Mouse (Mus musculus) Patski (cell line): Measurements from ENCODE around the gene Aldoart1. TPM values are rescaled to one million over a fixed set of nuclear protein-coding genes. Genes with fewer than 3 reads are reported as not detected.

Source experiments
- ATAC-seq: fragments of 100-300 bp; one replicate; pipeline ENCODE4 v1.8.0; 2021
- CTCF ChIA-PET: fragments of 350-600 bp; sonication (Branson Sonifier 250); formaldehyde crosslinking; loops from one replicate; lab custom pipeline; 2022; ENCODE audit warnings: inconsistent platforms; lab: Charles Lee
- POLR2A ChIA-PET: fragments of 350-600 bp; sonication (Branson Sonifier 250); formaldehyde crosslinking; loops from one replicate; lab custom pipeline; 2022; ENCODE audit warnings: antibody characterized with exemption, inconsistent platforms; lab: Charles Lee
- DNase-seq: peaks from one replicate; pipeline ENCODE4 v3.0.0-alpha.2; 2011; ENCODE audit warnings: low read depth, low spot score
- H3K27me3 ChIP-seq: fragments of 371-371 bp; one replicate; pipeline ENCODE4 v1.5.1; 2021
- CTCF ChIP-seq: fragments of 100-300 bp; IDR thresholded peaks from one replicate; pipeline ENCODE4 v1.5.1; 2021
- in situ Hi-C: fragments of 300-500 bp; cut with MboI; formaldehyde crosslinking; loops from 3 replicates; pipeline ENCODE4 v1.11.1; 2018; ENCODE audit warnings: low pct_unique_long_range_greater_than_20kb, mixed read lengths
- polyA plus RNA-seq: library from polyadenylated mRNA; unstranded; gene quantifications from one replicate; pipeline ENCODE4 v1.2.3, GENCODE M21; 2021

Aldoart1 gene
- 0.59 TPM for polyA plus RNA-seq

DNA sequence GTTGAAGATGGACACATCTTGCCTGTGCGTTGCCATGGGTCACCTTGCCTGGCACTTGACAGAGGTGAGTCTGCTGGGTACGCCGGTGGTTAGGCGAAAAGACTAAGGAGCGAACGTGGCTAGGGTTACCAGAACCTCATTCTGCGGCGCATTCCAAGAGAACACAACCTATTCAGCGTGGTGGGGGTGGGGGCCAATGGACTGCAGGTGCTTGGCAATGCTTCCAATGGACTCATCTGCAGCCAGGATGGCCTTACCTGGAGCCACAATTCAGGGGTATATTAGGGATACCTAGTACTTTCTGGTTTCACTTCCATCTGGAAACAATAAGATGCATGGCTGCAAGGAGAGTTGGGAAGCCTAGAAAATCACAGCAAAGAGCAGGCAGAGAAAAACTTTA, at the start of gene Aldoart1:
TSS of gene Aldoart1 (minus strand) at position 101 of the 400 bp plus-strand sequence.
- TF ChIP-seq CTCF = no peak
- ATAC-seq = no peak
- CTCF ChIA-PET = no interaction called here
- in situ Hi-C loops = loop anchor here (25.0 kb wide), 1 partner anchor 90 kb away; no protein-coding TSS in a partner anchor
- H3K27me3 ChIP-seq = no peaks in the 10 kb centered on the region
- no peak for DNase-seq
- POLR2A ChIA-PET = no interaction called here

DNA sequence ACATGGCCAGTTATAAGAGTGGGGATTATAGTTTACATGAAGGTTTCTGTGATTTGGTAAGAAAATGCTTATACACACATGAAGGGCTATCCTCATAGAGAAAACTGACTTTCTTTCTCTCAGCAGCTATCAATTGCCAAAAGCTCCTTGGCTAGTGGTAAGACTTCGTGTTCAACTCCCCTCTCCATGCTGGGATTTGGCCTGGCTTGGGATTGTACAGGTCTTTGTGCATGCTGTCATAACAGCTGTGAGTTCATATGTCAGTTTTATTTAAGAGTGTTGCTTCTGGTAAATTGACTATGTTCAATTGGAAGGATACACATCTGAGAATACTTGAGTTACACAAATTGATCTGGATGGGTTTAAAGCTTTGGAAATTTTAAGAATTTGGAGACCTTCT, 49.1 kb upstream of the Aldoart1 start:
- ChIA-PET POLR2A (no interaction called here), CTCF (no interaction called here)
- ATAC-seq (no peak), DNase-seq (no peak)
- in situ Hi-C loops = no loop called here
- H3K27me3 ChIP-seq = no peaks in the 10 kb centered on the region
- no peak for TF ChIP-seq CTCF

GRCm38 (mm10) chr4:72865371-72866075, 13.1 kb upstream of the Aldoart1 start:
- no peaks in the 10 kb centered on the region for H3K27me3 ChIP-seq
- ChIA-PET POLR2A (no interaction called here), CTCF (no interaction called here)
- TF ChIP-seq CTCF = no peak
- in situ Hi-C loops = loop anchor here (25.0 kb wide), 1 partner anchor 103 kb away; no protein-coding TSS in a partner anchor
- no peak for ATAC-seq
- no peak for DNase-seq

DNA sequence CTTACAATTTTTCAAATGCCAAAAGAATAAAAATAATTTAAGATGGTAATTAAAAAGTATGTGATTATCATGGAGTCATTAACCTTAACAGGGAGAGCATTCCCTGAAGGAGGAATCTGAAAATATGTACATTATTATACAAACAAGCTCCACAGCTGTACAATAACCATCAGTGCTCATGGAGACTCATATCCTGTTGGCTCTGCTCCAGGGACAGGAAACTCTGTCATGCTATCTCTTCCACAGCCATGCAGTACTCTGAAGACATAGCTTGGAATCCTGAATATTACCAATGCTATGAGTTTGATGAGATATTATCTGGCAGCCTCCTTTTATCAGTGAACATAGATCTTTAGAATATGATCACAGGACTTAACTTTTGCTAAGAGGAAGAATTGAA, 8.2 kb downstream of the Aldoart1 start:
- in situ Hi-C loops = no loop called here
- CTCF ChIA-PET = no interaction called here
- POLR2A ChIA-PET = no interaction called here
- no peak for ATAC-seq
- no peak for TF ChIP-seq CTCF
- no peaks in the 10 kb centered on the region for H3K27me3 ChIP-seq
- no peak for DNase-seq

- CTCF ChIA-PET = no interaction called here
- no peak for TF ChIP-seq CTCF
- H3K27me3 ChIP-seq = no peaks in the 10 kb centered on the region
- DNase-seq = no peak
- in situ Hi-C loops = no loop called here
- POLR2A ChIA-PET = no interaction called here
- ATAC-seq = no peak
These were observed 9.4 kb downstream of the Aldoart1 start for GRCm38 (mm10) chr4:72843025-72843424.

DNA sequence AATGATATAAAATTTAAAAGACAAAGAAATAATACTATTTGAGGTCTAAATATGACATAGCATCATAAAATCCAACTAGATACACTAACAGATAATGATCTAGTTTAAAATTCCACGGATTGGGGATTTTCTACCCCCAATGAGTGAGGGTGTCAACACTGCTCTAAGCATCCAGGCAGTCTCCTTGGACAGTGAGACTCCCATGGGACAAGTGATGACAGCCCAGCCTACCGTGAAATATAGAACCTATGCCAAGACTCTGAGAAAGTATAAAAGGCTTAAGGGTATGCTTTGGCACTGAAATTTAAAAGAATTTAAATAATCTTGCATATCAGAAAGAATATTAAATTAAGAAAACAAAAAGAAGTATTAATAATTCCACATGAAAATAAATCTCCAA, 16.0 kb downstream of the Aldoart1 start:
- in situ Hi-C loops = no loop called here

GRCm38 (mm10) chr4:72835400-72835799, 17.0 kb downstream of the Aldoart1 start:
- ATAC-seq = no peak
- ChIA-PET POLR2A (no interaction called here), CTCF (no interaction called here)
- TF ChIP-seq CTCF = no peak
- no peak for DNase-seq
- in situ Hi-C loops = no loop called here
- H3K27me3 ChIP-seq = no peaks in the 10 kb centered on the region

More for the DNA sequence above, 16.0 kb downstream of the Aldoart1 start:
- ChIA-PET POLR2A (no interaction called here), CTCF (no interaction called here)
- ATAC-seq (no peak), DNase-seq (no peak)
- no peaks in the 10 kb centered on the region for H3K27me3 ChIP-seq
- no peak for TF ChIP-seq CTCF

GRCm38 (mm10) chr4:72800816-72801215, 51.6 kb downstream of the Aldoart1 start:
- DNase-seq = no peak
- ATAC-seq = no peak
- ChIA-PET POLR2A (no interaction called here), CTCF (no interaction called here)
- in situ Hi-C loops = no loop called here
- no peaks in the 10 kb centered on the region for H3K27me3 ChIP-seq
- TF ChIP-seq CTCF = no peak
